Mouse (Mus musculus): ENCODE data around the gene Polr2g. TPM values are rescaled to one million over a fixed set of nuclear protein-coding genes. Genes with fewer than 3 reads are reported as not detected.
A peak's percentile ranks its signal among the peaks of the same experiment; 100 is the strongest.

Gene Polr2g
- total RNA-seq, 4 experiments from 2014 or later, result 107 to 116 (median 109) TPM

DNA sequence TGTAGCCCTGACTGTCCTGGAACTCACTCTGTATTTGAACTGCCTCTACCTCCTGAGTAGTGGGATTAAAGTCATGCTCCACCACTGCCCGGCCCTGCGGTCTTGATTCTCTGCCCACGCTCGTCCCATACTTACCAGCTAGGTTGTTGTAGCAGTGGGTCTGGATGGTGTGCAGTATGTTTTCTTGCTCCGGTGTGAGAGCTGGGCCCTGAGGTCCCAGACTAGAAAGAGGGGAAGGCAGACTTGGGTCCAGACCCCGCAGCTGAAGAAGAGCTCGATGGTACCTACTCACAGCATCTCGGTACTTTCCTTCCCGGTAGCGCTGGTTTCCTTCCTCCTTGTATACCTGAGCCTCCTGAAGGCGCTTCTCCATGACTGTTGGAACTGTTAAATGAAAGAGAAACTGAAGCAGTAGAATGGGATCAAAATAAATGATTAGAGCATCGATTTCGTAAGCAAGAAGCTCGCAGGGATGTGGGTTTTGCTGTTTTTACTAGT is 20.0 kb upstream of the Polr2g start:
- DNase-seq (ENCODE audit: low spot score in 2 of 2), result no peak

DNA sequence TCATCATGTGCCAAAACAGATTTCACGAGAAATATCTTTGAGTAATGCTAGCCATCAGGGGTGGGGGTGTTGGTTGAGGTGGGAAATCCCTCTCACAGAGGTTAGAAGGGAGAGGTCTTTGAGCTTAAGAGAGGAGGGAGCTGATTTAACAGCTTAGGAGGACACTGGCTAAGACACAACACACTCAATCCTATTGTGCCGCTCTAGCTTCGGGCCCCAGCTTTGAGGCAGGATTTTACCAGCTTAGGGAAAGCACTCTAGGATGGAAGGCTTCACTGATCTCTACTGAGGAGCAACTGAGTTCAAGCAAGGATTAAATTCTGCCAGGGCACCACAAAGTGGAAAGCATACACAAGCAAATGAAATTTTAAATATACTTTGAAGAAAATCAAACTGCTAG is 18.6 kb upstream of the Polr2g start:
- DNase-seq (ENCODE audit: low spot score in 2 of 2), result no peak

DNA sequence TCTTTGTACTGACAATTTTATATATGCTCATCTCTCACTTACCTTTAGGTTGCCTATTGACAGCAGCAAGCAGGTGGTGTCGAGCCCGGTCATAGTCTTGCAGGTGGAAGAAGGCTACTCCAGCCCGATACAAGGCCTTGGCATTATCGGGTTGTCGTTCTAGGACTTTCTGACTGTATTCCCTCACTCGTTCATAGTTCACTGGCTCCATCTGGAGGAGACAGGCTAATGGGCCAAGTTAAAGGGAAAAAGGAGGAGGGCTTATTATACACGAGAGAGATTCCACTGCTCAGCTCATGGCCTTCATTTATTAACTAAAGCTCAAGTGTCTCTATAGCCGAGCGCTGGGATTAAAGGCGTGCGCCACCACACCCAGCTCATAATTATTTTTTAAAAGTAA is 17.4 kb upstream of the Polr2g start:
- no peak for DNase-seq (ENCODE audit: low spot score in 2 of 2)

DNA sequence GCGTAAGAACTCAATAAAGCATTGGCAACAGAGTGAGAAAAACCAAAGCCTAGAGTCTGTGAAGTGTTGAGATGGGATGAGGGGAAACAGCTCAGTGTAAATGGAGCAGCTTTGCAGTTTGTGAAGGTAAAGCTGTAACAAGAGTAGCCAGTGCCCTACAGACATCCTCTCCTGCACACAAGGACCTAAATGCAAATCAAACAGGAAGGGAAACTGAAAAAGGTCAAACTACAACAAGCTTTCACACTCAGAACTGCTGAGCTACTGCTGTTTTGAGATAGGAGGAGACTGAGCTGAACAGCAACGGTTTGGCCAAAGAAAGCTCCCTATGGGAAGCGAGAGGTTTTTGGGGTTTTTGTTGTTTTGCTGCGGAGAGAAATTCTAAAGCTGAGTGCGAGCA is 8.4 kb upstream of the Polr2g start:
- no peak for DNase-seq (ENCODE audit: low spot score in 2 of 2)

DNA sequence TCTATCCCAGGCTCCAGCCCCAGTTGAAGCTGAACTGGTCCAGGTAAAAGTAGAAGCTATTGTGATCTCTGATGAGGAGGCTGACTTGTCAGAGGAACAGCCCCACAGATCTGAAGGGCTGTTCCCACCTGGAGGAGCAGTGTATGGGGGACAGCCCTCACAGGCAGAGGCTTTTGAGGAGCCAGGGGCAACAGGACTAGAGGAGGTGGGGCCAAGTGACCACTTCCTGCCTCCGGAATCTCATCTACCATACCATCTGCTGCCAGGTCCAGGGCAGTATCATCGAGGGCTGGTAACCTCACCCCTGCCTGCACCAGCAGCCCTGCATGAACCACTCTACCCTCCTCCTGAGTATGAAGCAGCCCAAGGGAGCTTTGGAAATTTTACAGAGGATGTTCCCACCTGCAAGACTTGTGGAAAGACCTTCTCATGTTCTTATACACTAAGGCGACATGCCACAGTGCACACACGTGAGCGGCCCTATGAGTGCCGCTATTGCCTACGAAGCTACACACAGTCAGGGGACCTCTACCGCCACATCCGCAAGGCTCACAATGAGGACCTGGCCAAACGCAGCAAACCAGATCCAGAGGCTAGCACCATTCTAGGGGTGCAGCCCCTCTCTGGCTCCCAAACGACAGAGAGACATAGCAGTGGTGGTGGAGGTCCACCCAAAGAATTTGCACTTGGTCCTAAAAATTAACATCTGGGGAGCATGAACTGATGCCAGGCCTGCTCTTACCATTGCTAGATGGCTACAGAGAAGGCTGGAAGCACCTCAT is 5.7 kb upstream of the Polr2g start:
- DNase-seq (ENCODE audit: low spot score in 2 of 2), result no peak

DNA sequence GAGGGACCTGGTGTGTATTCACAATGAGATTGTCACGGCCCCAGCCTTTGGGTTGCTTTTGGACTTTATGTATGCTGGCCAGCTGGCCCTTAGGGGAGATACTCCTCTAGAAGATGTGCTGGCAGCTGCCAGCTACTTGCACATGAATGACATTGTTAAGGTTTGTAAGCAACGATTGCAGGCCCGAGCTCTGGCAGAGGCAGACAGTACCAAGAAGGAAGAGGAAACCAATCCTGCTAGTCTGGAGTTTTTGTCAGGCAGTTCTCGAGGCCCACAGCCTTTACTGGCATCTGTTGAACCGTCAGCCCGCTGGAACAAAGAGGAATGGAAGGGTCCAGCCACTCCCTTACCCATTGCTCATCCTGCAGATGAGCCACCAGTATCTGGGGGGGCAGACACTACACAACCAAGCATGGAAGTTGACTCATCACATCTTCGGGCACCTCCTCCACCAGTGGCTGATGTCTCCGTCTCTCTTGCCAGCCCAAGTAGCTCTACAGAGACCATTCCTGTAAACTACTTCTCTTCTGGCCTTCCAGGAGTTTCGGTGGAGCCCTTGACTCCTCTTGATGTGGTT is 4.9 kb upstream of the Polr2g start:
- no peak for DNase-seq (ENCODE audit: low spot score in 2 of 2)

DNA sequence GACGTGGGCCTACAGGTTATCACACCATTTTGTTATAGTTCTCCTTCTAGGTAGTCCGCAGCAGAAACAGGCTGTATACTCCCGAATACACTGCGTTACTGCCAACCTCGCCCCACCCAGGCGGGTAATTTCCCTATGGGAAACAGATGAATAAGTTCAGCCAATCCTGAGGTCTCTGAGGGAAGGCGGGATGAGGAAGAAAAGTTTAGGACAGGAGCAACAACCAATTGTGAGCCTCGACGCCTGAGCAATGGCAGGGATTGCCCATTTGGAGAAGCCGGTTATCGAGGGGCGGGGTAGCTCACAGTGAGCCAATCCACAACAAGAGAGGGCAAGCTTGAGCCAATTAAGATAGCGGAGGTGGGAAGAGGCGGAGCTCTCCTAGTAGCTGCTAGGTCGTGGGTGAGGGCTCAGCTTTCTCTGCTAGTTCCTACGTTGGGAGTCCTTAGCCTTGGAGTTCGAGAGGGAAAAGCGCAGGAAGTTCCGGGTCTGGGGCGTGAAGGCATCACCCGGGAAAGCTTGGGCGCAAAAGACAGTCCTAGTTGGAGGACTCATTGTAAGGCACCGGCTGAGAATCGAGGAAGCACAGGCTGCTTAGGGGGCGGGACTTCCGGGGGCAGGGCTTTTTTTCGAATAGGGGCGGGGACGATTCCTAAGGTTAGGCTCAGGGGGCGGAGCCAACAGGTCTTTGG is 3.9 kb upstream of the Polr2g start, which contains the start of gene Zbtb3:
Zbtb3 (plus strand) TSS at position 426 of the 692 bp plus-strand sequence.
- DNase-seq (ENCODE audit: low spot score in 2 of 2), result peak; percentile 86 to 98

DNA sequence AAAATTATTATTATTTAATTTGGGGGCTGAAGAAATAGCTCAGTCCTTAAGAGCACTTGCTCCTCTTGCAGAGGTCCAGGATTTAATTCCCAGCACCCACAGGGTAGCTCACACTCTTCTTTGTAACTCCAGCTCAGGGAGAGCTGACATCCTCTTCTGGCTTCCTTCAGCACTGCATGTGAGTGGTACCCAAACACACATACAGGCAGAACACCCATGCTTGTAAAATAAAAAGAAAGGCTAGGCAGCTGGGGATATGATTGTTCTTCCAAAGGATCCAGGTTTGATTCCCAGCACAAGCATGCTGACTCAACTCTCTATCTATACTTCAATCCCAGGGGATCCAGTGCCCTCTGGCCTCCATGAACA is 554 bp upstream of the Polr2g start:
- no peak for DNase-seq (ENCODE audit: low spot score in 2 of 2)

DNA sequence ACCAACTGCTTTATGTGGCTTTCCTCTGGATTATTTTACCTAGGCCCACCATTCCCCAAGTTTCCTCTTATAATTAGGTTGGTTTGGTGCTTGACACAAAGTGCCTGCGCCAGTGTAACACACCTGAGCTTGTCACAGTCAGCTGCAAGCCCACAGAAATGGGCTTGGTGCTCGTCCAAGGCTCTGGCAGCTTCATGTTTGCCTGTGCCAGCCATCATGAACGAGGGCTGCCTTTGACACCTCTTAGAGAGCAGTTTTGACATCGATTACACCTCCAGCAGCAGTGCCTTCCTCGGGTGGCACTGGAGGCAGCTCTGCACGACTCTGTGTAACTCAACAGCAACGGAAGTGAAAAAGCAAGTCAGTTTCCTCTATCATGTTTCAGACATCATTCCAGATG is 8.2 kb downstream of the Polr2g start:
- DNase-seq (ENCODE audit: low spot score in 2 of 2), result no peak

DNA sequence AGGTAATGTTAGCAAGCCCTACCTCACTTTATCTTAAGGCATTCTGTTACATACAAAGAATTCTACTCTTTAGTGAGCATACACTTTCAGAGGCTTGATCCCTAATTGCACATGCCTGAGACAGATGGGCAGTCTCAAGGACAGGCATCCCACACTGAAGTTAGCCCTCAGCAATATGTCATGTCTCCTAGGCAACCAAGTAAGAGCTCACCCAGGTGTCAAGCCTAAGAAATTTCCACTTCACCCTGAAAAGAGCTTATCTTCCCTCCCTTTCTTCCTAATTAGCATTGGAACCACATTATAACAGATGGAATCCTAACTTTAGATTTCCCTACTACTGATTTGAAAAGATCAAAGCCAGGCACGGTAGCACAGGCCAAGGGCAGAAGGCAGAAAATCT is 9.2 kb downstream of the Polr2g start:
- DNase-seq (ENCODE audit: low spot score in 2 of 2), result no peak

DNA sequence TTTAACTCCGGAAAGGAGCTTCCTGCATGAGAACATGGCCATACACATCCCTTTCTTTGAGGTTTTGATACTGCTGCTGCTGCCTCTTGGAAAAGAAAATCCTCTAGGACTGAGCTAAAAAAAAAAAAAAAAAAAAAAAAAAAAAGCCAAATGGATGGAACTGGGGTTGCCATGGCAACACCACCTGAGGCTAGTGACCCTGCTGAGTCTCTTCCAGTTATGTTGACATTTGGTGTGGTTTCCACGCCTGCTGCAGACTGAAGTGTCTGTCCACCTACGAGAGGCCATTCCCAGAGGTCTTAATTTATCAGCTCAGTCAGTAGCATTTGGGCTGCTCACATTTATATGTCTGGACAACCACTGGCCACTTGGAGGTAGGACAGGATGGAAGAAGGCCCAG is 9.9 kb downstream of the Polr2g start:
- DNase-seq (ENCODE audit: low spot score in 2 of 2), result no peak

DNA sequence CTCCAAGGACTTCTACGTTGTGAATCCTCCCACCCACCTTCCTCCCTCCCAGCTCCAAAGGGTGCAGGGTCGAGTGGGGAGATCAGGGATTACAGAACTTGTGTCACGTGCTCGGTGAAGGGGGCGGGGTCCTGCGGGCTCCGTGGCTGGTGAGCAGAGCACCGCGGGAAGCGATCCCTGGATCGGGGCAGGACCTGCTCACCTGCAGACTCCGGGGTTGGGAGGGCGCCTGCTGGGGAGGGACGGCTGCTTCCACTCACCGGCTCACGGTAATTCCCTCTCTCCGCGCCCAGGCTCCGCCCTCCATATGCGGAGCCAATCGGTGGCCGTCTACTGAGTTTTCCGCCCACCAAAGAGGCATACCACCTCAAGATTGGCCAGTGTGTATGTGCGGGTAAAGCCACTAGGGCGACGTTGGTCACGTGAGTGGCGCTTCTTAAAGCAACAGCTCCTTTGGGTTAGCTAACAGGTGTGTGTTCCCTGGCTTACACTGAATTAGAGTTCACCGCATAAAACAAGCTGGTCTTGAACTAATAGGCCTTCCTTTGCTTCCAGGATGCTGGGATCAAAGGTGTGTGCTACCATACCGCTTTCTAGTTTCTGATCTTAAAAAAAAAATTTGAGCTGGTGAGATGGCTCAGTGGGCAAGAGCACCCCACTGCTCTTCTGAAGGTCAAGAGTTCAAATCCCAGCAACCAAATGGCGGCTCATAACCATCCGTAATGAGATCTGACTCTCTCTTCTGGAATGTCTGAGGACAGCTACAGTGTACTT is 12.2 kb downstream of the Polr2g start, which contains the start of gene Taf6l:
Taf6l (minus strand) TSS at position 410 of the 774 bp plus-strand sequence.
- peak; percentile 81 to 96 for DNase-seq (ENCODE audit: low spot score in 2 of 2)

DNA sequence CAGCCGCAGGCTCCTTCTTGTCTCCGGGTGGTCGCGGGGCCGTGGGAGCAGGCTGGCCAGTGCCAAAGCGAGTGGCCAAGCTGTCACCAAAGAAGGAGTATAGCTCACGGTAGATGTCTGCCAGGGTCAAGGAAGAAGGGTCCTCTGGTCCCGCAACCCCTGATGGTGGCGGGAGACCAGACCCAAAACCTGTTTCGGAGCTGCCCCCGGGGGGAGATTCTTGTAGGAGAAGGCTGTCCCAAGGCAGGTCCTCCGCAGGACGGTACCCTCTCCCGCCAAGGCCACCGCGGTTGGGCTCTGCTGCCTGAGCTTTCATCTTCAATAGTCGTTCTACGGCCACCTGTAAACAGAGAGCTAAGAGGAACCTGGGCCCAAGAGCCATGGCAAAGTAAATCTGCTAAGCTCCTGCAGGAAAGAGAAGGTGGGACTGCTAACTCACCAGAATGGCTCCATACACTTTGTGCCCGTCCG is 23.4 kb downstream of the Polr2g start:
- DNase-seq (ENCODE audit: low spot score in 2 of 2), result no peak

DNA sequence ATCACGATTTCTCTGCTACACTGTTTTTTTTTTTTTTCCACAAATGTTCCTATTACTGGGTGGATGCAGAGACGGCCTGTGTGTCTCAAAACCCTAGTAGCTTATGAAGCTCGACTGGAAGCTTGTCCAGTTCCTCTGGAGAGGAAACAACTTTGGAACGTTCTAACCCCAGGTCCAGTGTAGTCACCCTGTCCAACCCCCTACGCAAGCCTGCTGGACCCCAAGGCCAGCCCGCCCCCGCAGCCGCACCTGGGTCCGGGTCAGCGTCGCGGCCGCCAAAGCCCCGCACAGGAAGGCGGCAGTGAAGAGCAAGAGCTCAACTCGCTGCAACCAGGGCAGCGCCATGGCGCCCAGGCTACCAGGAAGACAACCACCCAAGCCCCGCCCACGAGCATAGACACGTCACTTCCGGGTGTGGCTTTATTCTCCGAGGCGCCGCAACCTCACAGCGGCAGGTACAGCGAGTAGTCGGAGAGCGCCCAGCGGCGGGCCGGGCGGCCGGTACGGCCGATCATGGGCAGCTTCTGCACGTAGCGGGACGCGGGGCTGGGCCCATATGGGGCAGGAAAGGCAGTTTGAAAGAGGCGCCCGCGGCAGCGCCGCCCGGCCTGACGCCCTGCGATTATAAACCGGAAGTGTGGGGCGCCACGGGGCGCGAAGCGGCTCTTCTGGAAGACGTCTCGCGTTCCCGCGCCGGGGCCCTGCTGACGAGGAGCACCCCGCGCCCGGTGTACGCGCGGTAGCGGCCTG is 24.1 kb downstream of the Polr2g start, which contains the start of gene Tmem179b:
Tmem179b (minus strand) TSS at position 382 of the 750 bp plus-strand sequence.
- DNase-seq (ENCODE audit: low spot score in 2 of 2), result peak; percentile 94 to 97

DNA sequence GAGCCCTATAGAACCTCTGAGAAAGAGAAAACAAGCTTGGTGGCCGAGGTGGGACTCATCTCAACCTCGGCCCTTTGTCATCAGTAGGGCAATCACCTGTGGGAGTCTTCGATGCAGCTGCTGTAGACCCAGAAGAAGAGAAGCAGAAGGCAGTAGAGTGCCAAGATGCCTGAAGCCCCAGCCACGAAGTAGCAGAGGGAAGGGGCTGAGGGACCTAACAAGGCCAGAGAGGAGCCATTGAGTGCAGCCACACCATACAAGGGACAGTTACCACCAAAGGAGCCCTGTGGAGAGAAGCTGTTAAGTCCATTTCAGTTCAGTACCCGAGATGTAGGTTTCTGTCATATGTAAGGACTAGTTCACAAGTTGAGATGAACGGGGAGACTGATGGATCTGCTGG is 25.0 kb downstream of the Polr2g start:
- DNase-seq (ENCODE audit: low spot score in 2 of 2), result no peak

DNA sequence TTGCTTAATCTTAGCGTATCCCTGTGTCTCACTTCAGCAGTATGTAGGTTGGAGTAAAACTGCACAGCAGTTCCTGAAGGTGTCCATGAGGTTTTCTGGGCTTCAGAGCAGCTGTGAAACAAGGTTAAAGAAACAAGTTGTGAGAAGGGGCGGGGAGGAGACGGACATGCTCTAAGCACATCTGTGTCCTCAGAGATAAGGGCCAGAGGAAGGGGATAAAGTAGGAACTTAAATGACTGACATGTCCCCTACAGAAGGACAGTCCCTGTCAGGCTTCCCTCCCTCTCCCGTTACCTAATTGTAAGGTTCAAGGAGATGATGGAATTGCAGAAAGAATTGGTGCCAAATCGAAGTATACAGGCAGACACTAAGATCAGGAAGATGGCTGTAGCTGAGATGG is 25.4 kb downstream of the Polr2g start:
- no peak for DNase-seq (ENCODE audit: low spot score in 2 of 2)

DNA sequence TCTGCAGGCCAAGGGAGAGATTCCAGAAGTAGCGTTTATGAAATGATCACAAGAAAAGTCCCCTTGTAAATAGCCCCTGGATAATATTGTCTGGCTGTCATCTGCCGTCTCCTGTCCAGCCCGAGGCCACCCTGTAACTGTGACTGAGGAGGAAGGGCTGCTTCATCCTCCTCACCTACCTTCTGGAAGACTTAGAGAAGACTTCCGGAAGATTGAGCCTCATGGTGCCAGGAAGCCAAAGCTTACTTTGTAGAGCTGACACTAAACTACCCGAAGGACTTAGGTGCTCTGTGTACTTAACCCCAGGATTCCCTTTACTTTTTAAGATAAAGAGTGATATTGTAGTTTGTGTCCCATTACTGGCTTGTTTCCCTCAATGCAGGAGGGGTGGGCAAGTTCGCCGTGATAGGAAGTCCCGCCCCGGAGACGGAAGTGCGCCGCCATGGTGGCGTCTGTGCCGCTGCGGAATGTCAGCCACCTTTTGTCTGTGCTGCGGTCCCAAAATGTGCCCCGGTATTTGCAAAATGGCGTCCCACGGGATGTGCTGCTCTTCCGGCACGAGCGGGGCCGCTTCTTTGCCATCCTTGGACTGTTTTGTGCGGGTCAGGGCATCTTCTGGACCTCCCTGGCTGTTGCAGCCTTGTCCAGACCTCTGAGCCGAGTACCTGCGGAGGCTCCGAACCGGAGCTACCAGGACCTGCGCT is 27.7 kb downstream of the Polr2g start, which contains the start of gene Tmem223:
Tmem223 (plus strand) TSS at position 430 of the 704 bp plus-strand sequence.
- DNase-seq (ENCODE audit: low spot score in 2 of 2), result peak; percentile 62 to 70

DNA sequence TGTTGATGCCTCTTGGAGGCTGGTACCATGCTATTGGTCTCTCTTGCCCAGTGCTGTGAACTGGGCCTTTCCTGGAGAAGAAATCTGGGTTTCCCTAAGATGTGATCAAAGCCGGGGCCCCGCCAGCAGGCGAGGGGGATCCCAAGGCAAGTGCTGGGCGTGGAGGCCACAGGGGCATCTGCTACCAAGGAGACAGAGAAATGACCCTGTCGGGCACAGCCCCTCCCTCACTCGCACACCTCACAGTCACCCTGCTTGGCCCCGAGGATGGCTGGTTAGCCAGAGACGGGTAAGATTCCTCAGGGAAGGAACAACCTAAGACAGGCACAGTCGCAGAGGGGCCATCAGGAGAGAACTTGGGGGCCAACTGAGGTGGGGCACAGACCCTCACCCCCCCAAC is 32.8 kb downstream of the Polr2g start:
- no peak for DNase-seq (ENCODE audit: low spot score in 2 of 2)

DNA sequence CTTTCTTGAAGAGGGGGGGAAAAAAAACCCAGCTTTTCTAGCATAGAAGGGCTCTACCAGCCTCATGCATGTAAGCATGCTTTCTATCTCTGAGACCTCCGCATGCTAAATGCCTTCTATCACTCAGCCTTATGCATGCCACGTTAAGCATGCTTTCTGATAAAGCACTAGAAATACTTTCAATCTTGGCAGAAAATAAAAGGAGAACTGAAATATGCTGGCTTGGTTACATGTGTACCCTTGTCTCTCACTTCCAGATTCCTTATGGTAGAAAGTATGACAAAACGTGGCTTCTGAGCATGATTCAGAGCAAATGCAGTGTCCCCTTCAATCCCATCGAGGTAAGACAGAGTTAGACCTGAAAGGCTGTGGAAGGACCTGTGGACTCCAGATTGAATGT is 35.1 kb downstream of the Polr2g start:
- no peak for DNase-seq (ENCODE audit: low spot score in 2 of 2)

DNA sequence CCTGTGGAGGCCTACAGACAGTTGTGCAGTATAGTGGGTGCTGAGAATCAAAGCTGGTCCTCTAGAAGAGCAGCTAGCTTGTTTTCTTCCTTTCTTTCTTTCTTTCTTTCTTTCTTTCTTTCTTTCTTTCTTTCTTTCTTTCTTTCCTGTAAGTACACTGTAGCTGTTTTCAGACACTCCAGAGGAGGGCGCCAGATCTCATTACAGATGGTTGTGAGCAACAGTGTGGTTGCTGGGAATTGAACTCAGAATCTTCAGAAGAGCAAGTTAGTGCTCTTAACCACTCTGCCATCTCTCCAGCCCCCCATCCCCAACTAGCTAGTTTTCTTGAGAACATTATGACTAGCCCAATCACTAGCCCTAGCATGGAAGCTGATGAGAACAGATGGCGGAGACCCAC is 37.6 kb downstream of the Polr2g start:
- DNase-seq (ENCODE audit: low spot score in 2 of 2), result no peak

Data from left cerebral cortex, adult 8-10 months (tissue).